Mouse (Mus musculus): Measurements from ENCODE around the gene Specc1.
"Not testable (repeated sequence)": the region's sequence is repeated elsewhere in the genome, so short reads cannot be mapped to it uniquely, and the experiment has no call there.

Gene Specc1

GRCm38 (mm10) chr11:61956572-61957295, at the start of gene Specc1:
Gene Specc1 (plus strand): TSS chr11:61956763.
- peak; percentile 88 to 91 for DNase-seq

GRCm38 (mm10) chr11:61908315-61908714, 48.2 kb upstream of the Specc1 start:
- DNase-seq, result no peak

DNA sequence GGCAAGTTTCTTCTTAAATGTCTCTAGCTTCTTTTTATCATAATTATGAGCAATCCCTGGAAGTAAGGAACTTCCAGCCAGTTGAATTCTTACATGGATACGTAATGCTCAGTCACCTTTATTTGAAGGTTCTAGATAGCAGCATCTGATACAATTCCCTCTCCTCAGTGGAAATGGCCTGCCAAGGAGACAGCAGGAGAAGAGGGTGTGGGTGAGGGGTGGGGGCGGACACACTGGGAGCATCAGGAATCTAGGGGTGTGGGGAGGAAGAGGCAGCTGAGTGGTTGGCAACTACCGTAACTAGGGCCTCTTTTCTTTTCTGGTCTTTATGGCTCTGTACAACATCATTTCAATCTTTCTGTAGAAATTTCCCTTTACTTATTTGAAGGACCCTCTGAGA, 36.9 kb upstream of the Specc1 start:
- no peak for DNase-seq

DNA sequence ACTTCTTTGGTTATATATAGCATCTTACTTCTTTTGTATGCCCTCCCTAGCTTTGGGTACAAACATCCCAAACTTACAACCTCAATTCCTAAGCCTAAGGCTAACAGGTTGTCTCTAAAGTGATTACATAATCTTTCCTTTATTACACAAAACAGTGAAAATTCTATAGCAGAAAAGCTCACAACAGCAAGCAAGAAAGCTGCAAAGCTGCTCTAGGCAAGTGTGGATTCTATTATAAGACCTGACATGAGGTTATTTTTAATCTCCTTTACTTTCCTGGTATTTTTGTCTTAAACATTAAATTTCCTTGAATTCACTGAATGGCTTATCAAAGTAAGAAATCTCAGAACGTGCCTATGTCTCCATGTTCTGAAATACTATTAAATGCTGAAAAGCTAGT, 33.3 kb upstream of the Specc1 start:
- DNase-seq, result no peak

DNA sequence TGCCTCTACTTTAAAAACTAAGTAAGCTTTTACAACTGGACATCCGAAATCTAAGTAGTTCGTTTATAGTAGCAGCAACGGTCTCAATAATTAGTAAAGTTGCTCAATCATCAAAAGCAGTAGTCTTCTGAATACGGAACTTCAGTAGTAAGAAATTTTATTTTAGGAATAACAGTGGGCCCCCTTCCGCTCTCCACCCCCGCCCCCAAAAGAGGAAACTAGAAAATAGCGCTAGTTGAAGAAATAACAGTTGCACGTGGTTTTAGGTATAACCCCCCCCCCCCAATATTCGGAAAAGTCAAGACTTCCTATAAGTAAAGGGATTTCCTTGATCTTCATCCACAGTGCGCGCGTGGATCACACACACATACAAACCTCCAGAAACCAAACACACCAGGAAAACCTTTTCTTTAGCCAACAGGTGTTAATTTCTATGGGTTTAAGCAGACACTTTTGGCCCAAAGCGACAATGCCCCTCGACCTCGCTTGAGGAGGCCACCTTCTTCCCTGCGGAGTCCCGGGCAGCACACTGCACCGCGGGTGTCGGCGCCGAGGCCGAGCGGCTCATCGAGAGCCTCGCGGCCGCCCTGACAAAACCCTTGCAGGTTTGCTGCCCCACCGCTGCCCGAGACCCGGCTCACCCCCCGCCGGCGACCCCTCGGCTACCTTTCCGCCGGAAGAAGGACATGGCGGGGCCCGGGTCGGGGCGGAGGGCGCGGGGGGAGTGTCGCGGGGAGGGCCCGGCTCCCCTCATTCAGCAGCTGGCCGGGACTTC, 27.1 kb upstream of the Specc1 start:
- no peak for DNase-seq

- DNase-seq, result peak; percentile 93 to 95
Observed at GRCm38 (mm10) chr11:61930098-61930517, 26.5 kb upstream of the Specc1 start, which contains the start of gene Akap10. Gene Akap10 (minus strand): TSS chr11:61930252.

DNA sequence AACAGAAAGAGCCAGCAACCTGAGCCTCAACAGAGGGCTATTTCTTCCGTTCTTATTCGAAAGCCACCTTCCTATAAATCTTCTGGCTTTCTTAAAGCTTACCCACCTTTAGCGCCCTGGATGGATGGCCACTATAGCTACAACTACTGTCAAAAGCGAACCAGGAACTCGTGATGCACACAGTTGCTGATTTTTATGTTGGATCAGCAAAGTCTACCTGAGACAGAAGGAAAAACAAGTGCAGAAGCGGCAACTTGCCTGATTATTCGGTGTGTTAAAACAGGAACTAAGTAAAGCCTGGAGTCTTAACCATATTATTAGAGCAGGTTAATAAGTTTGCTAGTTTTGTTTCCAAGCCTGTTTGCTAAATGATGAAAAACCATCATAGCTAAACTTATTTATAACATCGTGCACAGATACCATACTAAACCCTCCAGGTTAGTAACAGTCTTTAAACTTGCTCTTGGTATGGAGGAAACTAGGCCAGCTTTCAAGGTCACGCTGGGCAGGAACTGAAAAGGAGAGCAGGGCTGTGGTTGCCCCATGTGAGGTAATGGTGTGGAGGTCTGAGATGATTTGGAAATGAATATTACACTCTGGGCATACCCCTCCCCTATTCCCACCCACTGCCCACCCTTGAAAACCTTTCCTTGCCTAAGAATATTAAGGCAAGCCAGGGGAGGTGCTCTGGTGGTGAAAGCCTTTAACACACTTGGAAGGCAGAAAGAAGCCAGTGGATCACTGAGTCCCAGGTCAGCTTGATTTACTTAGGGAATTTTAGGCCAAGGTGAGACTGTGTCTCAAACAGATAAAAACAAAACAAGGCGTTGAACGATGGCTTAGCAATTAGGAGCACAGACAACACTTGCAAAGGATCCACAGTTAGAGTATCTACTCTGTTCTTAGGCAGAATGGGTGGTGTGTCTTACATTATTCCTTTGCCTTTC, 25.6 kb upstream of the Specc1 start:
- peak in 1 of 2 experiments; percentile 12 for DNase-seq

DNA sequence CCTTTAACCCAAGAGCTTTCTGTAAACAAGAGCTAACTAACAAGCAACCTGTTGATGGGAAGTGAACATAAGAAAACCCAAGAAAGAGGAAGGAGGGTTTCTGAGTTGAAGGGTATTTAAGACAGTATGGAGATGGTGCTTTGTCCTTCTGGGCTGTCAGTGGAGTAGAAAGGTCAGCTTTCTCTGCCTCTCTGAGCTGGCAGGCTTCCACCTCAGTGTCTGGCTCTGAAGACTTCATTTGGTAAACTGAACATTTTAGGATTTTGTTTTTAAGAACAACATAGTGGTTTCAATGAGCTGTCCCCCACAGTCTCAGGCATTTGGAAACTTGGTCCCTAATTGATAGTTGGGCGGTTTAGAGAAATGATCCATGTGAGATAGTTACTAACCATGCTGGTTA, 18.8 kb upstream of the Specc1 start:
- DNase-seq, result no peak

DNA sequence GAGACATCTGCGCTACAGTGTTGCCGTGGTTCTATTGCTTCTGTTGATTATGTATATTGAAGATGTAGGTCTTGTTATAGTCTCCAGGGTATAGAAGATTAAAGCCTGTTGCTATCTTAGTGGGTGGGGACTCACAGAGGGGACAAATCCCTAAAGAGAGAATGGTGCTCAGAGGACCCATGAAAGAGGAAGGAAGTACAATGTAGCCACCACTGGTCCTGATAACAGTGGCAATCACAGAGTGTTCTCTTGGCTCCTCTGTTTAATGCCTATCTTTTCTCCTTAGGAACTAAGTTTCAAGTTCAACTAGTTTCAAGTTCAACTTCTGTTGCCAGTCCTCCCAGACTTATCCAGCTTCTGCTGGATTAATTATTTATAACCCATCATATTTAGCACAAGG, 13.7 kb upstream of the Specc1 start:
- no peak for DNase-seq

DNA sequence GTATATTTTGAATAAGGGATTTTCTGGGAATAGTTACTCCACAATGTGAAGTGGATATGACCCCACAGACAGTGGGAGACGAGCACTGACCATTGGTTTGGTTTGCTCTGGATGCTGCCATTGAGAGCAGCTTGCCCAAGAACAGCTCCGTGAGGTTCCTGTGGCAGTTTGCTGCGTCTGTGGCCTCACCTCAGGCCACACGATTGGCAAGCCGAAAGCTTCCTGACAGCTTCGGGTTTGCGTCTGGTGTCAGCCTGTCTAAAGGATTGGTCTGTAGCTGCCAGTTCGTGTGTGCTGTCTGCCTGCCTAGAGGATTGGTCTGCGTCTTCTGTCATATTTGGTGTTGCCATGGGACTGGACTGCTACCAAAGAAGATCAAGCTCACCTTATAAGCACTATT, 12.1 kb upstream of the Specc1 start:
- DNase-seq, result no peak

DNA sequence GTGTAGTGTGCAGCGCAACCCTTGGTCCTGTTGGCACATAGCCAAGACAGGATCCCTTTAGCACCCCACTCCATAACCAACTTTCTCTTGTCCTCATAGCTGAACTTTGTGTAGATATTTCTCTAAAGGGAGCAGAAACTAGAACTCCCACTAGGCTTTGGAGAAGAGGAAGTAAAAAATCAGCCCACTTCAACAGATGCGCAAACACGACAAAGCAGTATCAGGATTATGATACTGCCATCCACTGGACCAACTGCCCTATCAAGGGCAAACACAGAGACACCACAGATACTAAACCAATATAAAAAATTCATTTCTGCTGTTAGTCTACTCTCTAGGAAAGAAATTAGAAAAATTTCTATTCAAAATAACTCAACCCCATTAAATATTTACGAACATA, 10.0 kb upstream of the Specc1 start:
- no peak for DNase-seq

DNA sequence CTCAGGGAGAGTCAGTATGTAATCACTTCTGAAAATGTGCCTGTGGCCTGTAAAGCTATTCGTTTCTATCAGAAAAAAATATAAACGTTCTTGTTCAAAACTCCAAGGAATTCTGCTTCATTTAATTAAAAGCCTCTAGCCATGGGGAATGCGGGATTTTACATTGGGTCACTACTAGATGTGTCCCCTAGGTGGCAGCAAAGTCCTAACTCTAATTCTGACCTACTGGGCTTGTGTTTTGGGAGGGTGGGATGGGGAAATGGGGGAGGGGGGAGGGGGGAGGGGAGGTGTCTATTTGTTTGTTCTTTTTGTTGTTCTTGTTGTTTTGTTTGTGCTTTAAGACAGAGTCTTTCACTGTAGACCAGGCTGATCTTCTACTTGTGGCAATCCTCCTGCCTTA, 7.2 kb upstream of the Specc1 start:
- peak in 1 of 2 experiments; percentile 17 for DNase-seq

- DNase-seq, result peak; percentile 68 to 75
Observed at GRCm38 (mm10) chr11:61950632-61951031, 5.9 kb upstream of the Specc1 start.

DNA sequence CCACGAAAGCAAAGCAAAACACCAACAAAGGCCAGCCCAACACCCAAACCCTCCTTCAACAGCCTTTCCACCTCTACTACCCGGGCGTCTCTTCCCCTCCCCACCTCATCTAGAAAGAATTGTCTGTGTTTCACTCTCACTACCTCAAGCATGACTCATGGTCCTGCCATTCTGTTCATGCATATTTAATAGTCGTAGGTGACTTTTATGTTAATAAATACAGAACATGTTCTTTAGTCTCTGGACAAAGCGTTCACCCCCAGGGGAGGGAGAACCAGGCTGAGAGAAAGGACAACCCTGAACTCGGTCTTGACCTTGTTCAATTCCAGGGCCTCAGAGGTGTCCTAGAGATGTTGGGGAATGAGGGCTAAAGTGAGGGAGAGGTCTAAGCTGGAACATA, 1.4 kb upstream of the Specc1 start:
- no peak for DNase-seq

DNA sequence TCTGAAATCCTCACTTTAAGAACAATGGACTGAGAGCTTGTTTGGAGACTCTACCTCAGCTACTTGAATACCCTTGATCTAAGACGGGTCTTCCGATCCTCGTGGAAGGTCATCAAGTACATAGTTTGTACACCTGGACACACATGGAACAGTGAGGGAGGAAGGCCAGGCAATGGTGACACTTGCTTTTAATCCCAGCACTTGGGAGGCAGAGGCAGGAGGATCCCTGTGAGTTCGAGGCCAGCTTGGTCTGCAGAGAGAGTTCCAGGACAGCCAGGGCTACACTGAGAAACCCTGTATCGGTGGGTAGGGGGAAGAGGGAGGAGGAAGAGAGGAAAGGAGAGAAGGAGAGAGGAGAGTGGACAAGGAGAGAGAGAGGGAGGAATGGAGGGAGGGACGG, 612 bp upstream of the Specc1 start:
- DNase-seq, result no peak

DNA sequence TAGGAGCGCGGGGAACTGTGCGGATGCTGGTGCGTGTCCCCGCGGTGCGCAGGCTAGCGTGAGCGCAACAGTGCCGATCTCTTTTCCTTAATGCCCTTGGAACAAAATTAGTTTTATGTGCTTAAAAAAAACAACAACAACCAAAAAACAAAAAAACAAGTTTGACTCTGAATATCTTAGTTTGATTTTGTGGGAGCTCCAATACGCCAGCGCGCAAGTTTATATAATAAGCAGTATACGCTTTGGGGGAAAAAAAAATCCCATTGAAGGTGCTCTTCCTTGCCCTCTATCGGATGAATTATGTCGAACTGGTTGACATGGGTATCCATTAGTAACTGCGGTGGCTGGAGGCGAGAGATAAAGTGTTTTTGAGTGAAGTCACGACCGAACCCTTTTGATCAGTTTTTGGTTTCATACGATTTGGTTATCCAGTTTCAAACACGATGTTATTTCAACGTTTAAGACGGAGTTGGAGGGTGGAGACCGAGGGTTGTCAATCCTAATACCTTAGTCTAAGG, 792 bp downstream of the Specc1 start:
- no peak for DNase-seq

- not testable (repeated sequence) for DNase-seq
Observed at GRCm38 (mm10) chr11:61958706-61959105, 2.1 kb downstream of the Specc1 start.

DNA sequence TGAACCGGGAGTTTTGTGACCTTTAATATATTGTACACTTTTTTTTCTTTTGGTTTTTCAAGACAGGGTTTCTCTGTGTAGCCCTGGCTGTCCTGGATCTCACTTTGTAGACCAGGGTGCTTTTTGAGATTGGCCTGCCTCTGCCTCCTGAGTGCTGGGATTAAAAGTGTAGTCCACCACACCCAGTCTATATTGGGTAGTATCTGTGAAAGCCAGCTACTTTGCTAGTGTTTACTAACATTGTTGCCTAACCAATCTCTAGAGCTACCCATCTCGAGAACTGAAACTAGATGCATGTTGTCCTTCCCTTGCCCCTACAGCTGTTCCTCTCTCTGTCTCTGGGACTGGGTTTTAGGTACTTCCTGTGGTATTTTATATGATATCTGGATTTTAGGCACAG, 3.5 kb downstream of the Specc1 start:
- DNase-seq, result no peak

DNA sequence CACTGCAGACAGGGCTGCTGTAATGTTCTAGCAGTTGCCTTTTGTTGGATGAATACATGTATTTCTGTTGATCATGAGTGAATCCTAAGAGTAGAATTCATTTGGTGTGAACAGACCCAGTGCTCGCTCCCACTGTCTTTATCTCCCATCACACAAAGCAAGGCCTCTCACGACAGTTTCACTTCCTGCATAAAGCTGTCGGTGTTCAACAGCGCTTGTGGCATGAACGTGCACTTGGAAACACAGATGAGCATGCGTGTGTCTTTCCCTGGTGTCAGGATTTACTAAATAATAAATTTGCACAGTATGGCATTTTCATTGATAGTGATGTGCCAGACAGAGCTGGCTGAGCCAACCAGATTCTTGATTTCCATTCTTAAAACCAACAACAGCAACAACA, 6.1 kb downstream of the Specc1 start:
- DNase-seq, result no peak

DNA sequence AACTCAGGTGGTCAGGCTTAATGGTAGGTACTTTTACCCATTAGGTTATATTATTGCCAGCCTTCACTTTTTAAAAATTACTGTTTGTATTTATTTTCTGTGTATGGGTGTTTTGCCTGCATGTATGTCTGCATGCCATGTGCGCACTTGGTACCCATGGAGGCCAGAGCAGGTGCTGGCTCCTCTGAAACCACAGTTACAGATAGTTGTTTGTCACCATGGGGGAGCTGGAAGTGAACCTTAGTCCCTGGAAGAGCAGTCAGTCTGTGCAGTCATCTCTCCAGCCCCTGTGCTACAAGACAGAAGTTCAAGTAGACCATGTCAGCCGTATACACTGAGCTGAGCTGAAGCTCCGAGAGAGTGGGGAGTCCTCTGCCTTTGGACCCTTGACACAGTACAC, 6.6 kb downstream of the Specc1 start:
- no peak for DNase-seq

DNA sequence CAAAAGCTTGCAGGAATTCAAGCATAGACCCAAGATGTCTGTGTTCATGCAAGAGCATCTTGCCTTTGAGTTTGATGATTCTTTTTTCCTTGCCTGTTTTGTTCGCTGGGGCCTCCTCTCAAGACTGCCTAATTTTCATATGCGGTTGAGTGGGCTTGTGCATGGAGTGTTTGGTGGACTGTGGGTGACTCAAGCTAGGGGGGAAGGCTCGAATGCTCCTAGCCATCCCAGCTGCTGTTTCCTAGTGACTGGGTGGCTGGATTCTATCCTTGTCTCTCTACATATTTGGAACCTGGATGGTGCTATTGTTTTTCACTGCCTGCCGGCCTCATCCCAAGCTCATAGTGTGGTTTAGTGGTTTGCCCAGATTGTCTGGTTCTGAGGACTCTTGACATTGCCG, 8.0 kb downstream of the Specc1 start:
- no peak for DNase-seq

DNA sequence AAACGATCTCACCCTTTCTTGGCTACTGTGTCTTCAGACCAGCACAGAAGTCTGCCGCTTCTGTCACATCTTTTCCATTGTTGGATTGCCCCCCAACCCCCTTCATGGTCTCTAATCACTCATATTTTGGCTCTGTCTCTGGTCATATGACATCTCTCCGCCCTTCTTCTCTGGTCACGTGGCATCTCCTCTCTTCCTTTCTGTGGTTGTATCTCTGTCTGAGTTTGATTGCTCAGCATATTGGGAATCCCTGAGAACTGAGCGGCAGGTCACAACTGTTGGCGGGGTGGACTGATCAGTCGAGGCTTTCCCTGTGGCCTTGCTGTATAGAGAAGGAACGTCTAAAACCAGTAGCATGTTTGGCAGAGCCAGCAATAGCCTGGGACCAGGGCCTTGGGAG, 10.5 kb downstream of the Specc1 start:
- no peak for DNase-seq

- no peak for DNase-seq
Observed at GRCm38 (mm10) chr11:61968875-61969274, 12.3 kb downstream of the Specc1 start.

All from thymus, postnatal 36 days (tissue).